Mouse (Mus musculus) frontal cortex, postnatal 36 days (tissue): ENCODE measurements around the gene Gm10322.

Source experiments
- DNase-seq, 2 experiments: peaks; one replicate each; pipeline ENCODE4 v3.0.0; 2022; ENCODE audit warnings: low spot score in 2 of 2

The Gm10322 gene

GRCm38 (mm10) chr10:59602043-59602442, 13.8 kb upstream of the Gm10322 start:
- no peak for DNase-seq

- peak; percentile 31 to 51 for DNase-seq
Observed at GRCm38 (mm10) chr10:59602891-59603290, 13.0 kb upstream of the Gm10322 start.

- DNase-seq: no peak
Observed at GRCm38 (mm10) chr10:59603843-59604242, 12.0 kb upstream of the Gm10322 start.

- no peak for DNase-seq
Observed at GRCm38 (mm10) chr10:59604879-59605464, 10.9 kb upstream of the Gm10322 start.

GRCm38 (mm10) chr10:59613276-59613675, 2.6 kb upstream of the Gm10322 start:
- DNase-seq: no peak

GRCm38 (mm10) chr10:59614141-59614540, 1.7 kb upstream of the Gm10322 start:
- DNase-seq: no peak

GRCm38 (mm10) chr10:59615411-59615810, 452 bp upstream of the Gm10322 start:
- DNase-seq: peak in 1 of 2 experiments; percentile 27

GRCm38 (mm10) chr10:59616522-59616921, 659 bp downstream of the Gm10322 start, which contains the start of gene Mcu:
Mcu (minus strand) TSS chr10:59616692.
- peak; percentile 91 to 96 for DNase-seq

- no peak for DNase-seq
Observed at GRCm38 (mm10) chr10:59617776-59618175, 1.9 kb downstream of the Gm10322 start.

GRCm38 (mm10) chr10:59621355-59621754, 5.5 kb downstream of the Gm10322 start:
- DNase-seq: no peak

GRCm38 (mm10) chr10:59623496-59623895, 7.6 kb downstream of the Gm10322 start:
- DNase-seq: no peak

- peak in 1 of 2 experiments; percentile 23 for DNase-seq
Observed at GRCm38 (mm10) chr10:59628641-59629505, 13.0 kb downstream of the Gm10322 start.

GRCm38 (mm10) chr10:59629506-59629782, 13.6 kb downstream of the Gm10322 start:
- DNase-seq: no peak

GRCm38 (mm10) chr10:59636048-59636447, 20.2 kb downstream of the Gm10322 start:
- DNase-seq: no peak

GRCm38 (mm10) chr10:59636751-59637533, 21.1 kb downstream of the Gm10322 start:
- no peak for DNase-seq

GRCm38 (mm10) chr10:59637596-59638124, 21.8 kb downstream of the Gm10322 start:
- DNase-seq: no peak

GRCm38 (mm10) chr10:59638576-59638975, 22.7 kb downstream of the Gm10322 start:
- no peak for DNase-seq

GRCm38 (mm10) chr10:59642659-59643377, 27.0 kb downstream of the Gm10322 start:
- no peak for DNase-seq

GRCm38 (mm10) chr10:59643645-59644044, 27.8 kb downstream of the Gm10322 start:
- DNase-seq: no peak

- DNase-seq: no peak
Observed at GRCm38 (mm10) chr10:59644710-59645109, 28.8 kb downstream of the Gm10322 start.

GRCm38 (mm10) chr10:59645153-59645552, 29.3 kb downstream of the Gm10322 start:
- no peak for DNase-seq
